Mouse (Mus musculus) kidney, adult 18-20 months (tissue): ENCODE data around the gene Nutm1.

ENCODE experiments used
- DNase-seq: peaks from one replicate; pipeline ENCODE4 v3.0.0; 2021

Gene Nutm1

DNA sequence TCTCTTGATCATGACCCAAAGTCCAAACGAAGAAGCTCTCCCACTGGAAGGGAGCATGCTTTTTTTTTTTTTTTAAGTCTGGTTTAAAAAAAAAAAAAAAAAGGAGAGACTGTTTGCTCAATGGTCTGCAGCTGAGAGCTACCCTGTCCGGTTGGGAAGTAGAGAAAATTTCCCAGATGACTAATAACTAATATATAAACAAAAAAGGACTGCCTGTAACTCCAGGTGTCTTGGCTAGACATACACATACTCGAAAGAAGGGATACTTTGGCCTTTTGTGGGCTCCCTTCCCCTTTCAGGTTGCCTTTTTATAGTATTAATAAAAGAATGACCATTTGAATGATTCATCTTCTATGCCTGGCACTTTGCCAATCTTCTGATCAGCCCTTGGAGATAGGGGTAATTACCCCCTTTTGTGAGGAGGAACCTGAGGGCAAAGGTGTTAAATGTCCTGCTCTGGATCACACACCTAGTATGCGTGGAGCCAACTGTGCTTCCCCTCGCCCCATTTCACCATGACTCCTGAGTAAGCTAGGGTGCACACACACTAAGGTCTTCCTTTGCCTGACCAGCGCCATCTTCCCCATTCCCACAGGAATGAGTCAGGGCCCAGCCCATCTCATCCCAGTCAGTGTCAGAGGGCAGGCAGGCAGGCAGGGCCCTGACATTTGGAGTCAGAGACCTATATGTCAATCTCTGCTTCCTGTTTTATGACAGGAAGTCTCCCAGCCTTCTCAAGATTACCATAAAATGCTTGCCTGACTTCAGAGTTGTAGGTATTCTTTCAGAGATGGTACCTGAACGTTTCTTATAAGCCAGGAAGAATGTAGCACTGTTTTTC is 4.2 kb downstream of the Nutm1 start:
- DNase-seq: no peak

- DNase-seq: no peak
Measured at GRCm38 (mm10) chr2:112249780-112250453, 9.2 kb downstream of the Nutm1 start.

DNA sequence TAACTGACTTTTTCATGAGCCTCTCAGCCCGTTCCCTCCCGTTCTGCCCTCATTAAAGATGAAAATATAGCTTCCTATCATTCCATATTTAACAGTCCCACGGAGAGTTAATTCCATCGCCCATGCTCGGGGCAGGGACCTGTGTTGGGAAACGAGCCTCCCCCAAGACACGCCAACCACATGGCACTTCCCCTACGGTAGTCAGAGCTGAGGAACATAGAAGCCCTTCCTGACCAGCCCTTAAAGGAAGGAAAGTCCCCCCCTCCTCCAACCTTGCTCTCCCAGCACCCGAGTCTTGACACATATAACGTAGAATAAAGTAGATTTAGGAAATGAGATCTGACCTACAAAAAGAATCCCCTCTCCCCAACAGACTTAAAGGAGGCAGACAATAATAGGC is 11.8 kb downstream of the Nutm1 start:
- no peak for DNase-seq

DNA sequence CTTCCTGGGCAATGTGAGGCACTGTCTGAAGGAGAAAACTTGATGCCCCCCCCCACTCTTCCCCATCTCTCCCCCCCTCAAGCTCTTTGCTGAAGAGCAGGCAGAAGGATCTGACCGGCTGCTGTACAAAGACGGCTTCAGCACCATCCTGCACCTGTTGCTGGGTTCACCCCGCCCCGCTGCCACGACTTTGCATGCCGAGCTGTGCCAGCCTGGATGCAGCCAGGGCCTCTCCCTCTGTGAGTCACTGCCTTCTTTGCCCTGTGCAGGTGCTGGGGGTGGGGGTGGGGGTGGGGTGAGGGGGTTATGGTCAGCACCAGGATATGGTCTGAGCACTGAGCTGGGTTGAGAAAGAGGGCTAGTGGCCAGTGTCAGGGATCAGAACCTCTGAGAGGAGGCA is 12.9 kb downstream of the Nutm1 start:
- DNase-seq: no peak

GRCm38 (mm10) chr2:112245307-112245706 is 13.8 kb downstream of the Nutm1 start:
- no peak for DNase-seq

- DNase-seq: no peak
Measured at GRCm38 (mm10) chr2:112241787-112242186, 17.3 kb downstream of the Nutm1 start.

DNA sequence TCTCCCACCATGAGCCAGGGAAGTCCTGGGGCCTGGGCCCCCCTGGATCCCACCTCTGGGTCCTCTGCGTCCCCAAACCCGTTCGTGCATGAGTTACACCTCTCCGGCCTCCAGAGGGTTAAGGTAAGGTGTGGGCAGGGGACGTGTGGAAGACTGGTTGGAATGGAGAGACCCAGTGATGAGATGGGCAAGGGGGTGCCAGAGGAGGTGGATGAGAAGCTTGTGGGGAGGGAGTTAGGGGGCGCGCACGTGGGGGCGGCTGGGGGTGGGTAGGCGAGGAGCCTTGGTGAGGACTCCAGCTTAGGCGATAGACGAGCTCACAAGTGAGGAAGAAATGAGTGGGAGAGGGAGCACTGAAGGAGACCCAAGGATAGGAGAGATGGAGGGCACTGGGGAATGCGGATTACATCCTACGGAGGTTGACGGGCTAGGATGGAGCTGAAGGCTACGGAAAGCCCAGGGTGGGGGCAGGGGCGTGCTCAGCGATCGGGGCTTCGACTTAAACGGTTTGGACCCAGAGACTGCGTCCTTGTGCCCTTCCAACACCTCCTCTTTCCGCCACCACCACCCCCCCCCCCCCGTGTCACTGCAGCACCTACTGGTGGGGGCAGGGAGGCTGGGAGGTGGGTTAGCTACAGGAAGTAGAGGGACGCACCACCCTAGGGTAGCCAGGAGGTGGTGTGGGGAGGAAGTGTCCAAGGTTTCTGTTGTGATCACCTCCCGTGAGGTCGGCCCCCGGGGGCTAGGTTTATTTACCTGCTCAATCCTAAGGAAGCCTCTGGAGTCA is 19.0 kb downstream of the Nutm1 start:
- peak; percentile 18 for DNase-seq

DNA sequence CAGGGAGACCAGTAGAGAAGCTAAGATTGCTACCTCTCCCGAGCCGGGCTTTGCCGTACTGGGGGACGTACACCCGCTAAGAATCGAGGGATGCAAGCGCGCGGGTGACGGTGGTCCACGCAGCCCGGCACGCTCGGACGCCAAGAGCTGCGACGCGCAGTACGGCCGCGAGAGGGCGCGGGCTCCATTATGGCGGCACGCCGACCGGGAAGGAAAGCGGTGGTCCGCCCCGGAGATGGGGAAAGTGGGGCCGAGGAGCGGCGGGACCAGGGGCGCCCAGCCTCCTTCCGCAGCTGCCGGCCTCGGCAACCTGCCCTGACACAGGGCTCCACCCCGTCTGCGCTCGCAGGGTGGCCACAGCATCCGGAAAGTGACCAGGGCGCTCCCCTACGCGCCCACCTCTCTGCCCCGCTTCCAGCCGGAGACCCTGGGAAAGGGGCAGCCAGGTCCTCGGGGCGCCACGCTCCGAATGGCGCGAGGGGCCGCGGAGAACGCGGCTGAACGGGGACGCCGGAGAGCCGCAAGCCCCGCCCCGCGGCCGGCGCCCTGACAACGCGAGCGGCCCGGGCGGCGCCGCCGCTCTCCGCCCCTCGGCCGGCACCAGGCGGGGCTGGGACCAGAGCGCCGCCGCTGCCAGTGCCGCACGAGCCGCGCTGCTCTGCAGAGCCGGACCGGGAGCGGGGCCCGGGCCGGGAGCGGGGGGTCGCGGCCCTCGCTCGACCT is 19.7 kb downstream of the Nutm1 start, which contains the start of gene Lpcat4:
Gene Lpcat4, plus strand, starts transcription at position 257 of the 723 bp plus-strand sequence.
- peak; percentile 89 for DNase-seq

DNA sequence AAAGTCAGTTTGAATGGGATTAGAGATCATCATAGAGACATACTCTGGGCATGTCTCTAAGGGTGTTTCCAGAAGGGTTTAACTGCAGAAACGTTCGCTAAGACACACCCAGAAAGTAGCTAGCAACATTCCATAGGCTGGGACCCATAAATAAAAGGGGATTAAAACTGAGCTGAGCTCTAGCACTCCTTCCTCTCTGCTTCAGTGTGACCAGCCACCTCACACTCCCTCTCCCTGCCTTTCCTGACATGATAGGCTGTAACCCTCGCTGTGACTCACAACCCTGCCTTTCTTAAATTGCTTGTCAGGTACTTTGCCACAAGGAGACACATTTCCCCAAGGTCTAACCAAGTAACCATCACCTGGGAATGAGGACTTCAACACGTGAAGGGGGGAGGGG is 21.1 kb downstream of the Nutm1 start:
- no peak for DNase-seq

GRCm38 (mm10) chr2:112236620-112237019 is 22.5 kb downstream of the Nutm1 start:
- DNase-seq: no peak

DNA sequence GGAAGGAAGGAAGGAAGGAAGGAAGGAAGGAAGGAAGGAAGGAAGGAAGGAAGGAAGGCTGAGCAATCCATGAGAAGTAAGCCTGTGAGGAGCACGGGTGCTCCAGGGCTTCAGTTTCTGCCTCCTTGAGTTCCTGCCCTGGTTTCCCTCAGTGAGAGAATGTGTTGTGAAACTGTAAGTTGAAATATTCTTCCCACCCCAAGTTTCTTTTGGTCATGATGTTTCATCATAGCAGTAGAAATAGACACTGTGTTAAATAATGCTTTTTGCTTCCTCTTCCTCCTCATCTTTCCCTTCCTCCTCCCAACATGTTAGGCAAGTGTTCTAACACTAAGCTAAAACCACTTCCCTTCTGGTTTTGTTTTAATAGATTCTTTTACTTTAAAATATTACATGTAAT is 26.5 kb downstream of the Nutm1 start:
- no peak for DNase-seq

- DNase-seq: no peak
Measured at GRCm38 (mm10) chr2:112224356-112224755, 34.7 kb downstream of the Nutm1 start.

DNA sequence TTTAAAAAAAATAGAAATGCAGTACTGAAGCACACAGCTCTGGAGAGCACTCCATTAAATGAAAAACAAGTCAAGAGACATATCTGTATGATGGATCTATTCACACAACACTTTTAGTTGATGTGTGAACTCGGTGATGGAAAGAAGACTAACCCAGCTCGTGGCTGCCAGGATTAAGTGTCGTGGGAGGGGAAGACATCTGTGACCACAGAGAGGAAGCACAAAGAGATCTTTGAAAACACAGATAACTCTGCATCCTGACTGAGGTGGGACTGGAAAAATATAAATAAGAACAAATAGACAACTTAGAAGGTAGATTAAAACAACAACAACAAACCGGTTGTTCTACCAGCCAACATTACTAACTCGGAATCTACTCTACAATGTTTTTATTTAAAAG is 36.5 kb downstream of the Nutm1 start:
- DNase-seq: no peak

DNA sequence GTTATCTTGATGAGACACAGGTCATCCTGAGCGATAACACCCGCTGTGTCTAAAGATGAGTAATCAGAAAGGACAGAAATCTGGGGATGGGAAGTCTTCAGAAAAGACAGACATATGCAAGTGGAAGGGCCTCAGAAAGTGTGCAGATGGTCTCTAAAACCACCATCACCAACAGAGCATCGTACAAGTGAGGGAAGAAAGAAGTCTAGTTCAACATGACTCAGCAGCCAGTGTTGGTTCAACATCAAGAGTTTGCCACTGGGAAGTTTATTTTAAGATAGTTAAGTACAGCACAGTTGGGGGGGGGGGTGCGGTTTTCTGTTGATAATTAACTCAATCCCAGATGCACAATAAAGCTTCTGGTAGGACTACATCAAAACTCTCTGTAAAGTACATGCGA is 38.2 kb downstream of the Nutm1 start:
- DNase-seq: no peak

GRCm38 (mm10) chr2:112217614-112218013 is 41.5 kb downstream of the Nutm1 start:
- DNase-seq: no peak

GRCm38 (mm10) chr2:112215977-112216376 is 43.1 kb downstream of the Nutm1 start:
- no peak for DNase-seq

DNA sequence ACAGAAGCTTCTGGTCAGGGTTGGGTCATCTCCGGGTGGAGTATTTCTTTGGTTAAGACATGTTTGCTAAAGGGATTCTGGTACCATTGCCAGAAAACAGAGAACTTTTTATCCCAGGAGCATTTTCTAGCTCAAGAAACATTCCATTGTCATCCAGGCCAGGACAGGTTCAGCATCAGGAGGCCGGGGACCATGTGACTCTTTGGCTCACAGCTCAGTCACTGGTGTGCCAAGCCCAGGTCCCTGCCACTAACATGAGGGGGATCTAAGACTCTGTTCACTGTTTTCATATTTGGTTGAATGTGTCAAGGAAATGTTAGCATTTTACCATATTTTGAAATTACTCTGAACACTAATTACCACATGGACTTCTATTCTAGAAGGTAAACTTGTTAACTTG is 48.4 kb downstream of the Nutm1 start:
- no peak for DNase-seq

DNA sequence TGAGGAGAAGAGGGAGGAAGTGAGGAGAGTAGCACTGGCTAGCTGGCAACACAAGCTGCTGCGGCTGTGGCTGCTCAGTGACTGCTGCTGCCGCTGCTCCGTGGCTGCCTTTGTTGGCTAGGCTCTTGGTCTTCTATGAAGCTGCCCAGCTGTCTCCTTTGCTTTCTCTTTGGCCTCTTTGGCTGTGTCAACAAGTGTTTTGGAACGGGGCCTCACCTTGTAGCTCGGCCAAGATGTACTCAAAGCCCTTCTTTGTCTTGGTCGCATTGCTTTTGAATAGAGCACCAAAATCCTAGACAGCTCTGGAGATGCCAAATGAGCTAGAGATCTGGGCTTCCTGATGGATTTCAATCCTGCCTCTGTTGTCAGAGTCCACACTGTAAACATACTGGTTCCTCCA is 48.9 kb downstream of the Nutm1 start:
- DNase-seq: no peak

- DNase-seq: no peak
Measured at GRCm38 (mm10) chr2:112203056-112203455, 56.0 kb downstream of the Nutm1 start.
